Mouse (Mus musculus): ENCODE results near the gene Rdh16.

GRCm38 (mm10) chr10:127835292-127835691, 34.3 kb downstream of the Rdh16 start:
- no peak for TF ChIP-seq CEBPB (IDR thresholded peaks at IDR 0.05; ENCODE audit: low read depth)
- no peak for TF ChIP-seq CTCF (IDR thresholded peaks at IDR 0.05; ENCODE audit: control insufficient read depth, insufficient read depth, insufficient read length)
- no peak for TF ChIP-seq MAX (IDR thresholded peaks at IDR 0.05)
- no peak for TF ChIP-seq USF1 (IDR thresholded peaks at IDR 0.05; ENCODE audit: low read depth)
- TF ChIP-seq FOSL1 (IDR thresholded peaks at IDR 0.05; ENCODE audit: insufficient read depth, low read length, poor library complexity, severe bottlenecking) = no peak
- TF ChIP-seq MYOD1 (IDR thresholded peaks at IDR 0.05; ENCODE audit: control insufficient read depth, insufficient read length, low read depth) = no peak
